Mouse (Mus musculus) stomach, embryonic 15.5 days (tissue): ENCODE data around the gene Runx1. TPM values are rescaled to one million over a fixed set of nuclear protein-coding genes. Genes with fewer than 3 reads are reported as not detected.

Source experiments
- ATAC-seq: fragments of 200-750 bp; cut with Nextera tagmentation; 2 replicates; pipeline ENCODE4 v1.8.0; 2017; ENCODE audit warnings: low read depth, moderate number of reproducible peaks, moderate TSS enrichment; ENCODE audit not compliant: insufficient read depth, low FRiP score
- H3K27ac ChIP-seq: fragments of 300-500 bp; sonication (generic); 2 replicates; pipeline ENCODE4 v1.5.1; 2015; ENCODE audit warnings: mild to moderate bottlenecking, inconsistent platforms
- H3K27me3 ChIP-seq: fragments of 300-500 bp; sonication (generic); replicated peaks from 2 replicates; pipeline ENCODE4 v1.6.1; 2015; ENCODE audit warnings: inconsistent platforms
- H3K36me3 ChIP-seq: fragments of 300-500 bp; sonication (generic); 2 replicates; pipeline ENCODE4 v1.6.1; 2015; ENCODE audit warnings: inconsistent platforms
- H3K4me1 ChIP-seq: fragments of 300-500 bp; sonication (generic); 2 replicates; pipeline ENCODE4 v1.6.1; 2015; ENCODE audit warnings: inconsistent platforms
- H3K4me2 ChIP-seq: fragments of 300-500 bp; sonication (generic); 2 replicates; pipeline ENCODE4 v1.6.1; 2015; ENCODE audit warnings: mild to moderate bottlenecking, inconsistent platforms
- H3K4me3 ChIP-seq: fragments of 300-500 bp; sonication (generic); replicated peaks from 2 replicates; pipeline ENCODE4 v1.5.1; 2015; ENCODE audit warnings: inconsistent platforms
- H3K9ac ChIP-seq: fragments of 300-500 bp; sonication (generic); 2 replicates; pipeline ENCODE4 v1.6.1; 2015; ENCODE audit warnings: inconsistent platforms
- H3K9me3 ChIP-seq: fragments of 300-500 bp; sonication (generic); 2 replicates; pipeline ENCODE4 v1.6.1; 2016; ENCODE audit warnings: inconsistent platforms
- WGBS: fragments of 180-500 bp; shearing (Covaris S2); methylation state at CpG from one replicate; pipeline ENCODE4 v1.1.7; 2015; 5-methylcytosine and 5-hydroxymethylcytosine counted together
- polyA plus RNA-seq: library from polyadenylated mRNA; unstranded; fragments of >200 nt; fragmentation: Nextera tagmentation; extraction: Ambion mirVana; gene quantifications from 2 replicates; pipeline ENCODE4 v1.2.1, GENCODE M21; 2015

Runx1 gene
- polyA plus RNA-seq, 1 experiment from 2014 or later = 7.1 TPM

DNA sequence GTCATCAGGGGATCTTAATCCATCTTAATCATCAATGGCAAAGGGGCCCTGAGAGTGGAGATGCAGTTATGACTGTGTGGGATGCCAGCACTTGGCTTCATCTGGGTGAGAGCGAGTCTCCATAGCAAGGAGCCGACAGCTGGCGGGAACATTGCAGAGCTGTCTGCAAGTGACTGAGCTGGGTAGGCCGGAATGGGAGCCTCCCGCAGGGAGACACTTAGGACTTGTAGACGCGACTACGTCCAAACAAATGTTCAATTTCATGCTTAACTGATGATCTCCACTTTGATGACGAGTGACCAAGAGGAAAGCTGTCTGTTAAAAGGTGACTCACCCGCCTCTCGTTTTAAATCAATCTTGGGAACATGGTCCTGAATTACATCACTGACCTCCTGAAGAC is 37.5 kb downstream of the Runx1 start:
- peaks cover 6% of the 10 kb centered on the region; the same call in 1 of the 2 replicates for H3K4me1 ChIP-seq
- no peak overlapping the region for H3K9ac ChIP-seq
- H3K4me2 ChIP-seq = no peak overlapping the region
- no peaks in the 10 kb centered on the region for H3K36me3 ChIP-seq
- no peak for ATAC-seq
- H3K4me3 ChIP-seq = no peak overlapping the region
- WGBS = 73% methylated on average over 11 of the region's 11 CpGs
- H3K27me3 ChIP-seq = no peaks in the 10 kb centered on the region
- H3K9me3 ChIP-seq = no peaks in the 10 kb centered on the region
- no peak overlapping the region for H3K27ac ChIP-seq

DNA sequence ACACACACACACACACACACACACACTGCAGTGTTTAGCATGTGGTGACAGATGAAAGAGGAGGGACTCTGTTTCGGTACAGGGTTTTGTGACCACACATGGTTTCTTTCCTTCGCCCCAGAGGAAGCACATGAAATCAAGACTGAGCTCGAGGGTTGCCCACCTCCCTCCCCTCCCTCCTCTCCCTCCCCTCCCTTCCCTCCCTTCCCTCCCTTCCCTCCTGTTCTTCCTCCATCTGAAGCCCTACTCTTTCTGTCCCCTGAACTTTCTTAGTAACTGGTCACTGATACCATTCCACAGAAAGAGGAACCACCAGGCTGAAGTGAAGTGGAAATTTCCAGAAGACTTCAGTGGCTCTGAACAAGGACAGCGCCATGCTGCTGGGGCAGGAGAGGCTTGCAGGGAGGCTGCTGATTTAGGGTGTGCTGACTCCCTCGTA is 39.0 kb downstream of the Runx1 start:
- Histone ChIP-seq H3K36me3 (no peaks in the 10 kb centered on the region), H3K9ac (no peak overlapping the region), H3K4me2 (no peak overlapping the region), H3K4me1 (peaks cover 6% of the 10 kb centered on the region; the same call in 1 of the 2 replicates), H3K9me3 (no peaks in the 10 kb centered on the region), H3K4me3 (no peak overlapping the region), H3K27ac (no peak overlapping the region), H3K27me3 (no peaks in the 10 kb centered on the region)
- 60% methylated on average over 5 of the region's 5 CpGs for WGBS
- ATAC-seq = no peak

DNA sequence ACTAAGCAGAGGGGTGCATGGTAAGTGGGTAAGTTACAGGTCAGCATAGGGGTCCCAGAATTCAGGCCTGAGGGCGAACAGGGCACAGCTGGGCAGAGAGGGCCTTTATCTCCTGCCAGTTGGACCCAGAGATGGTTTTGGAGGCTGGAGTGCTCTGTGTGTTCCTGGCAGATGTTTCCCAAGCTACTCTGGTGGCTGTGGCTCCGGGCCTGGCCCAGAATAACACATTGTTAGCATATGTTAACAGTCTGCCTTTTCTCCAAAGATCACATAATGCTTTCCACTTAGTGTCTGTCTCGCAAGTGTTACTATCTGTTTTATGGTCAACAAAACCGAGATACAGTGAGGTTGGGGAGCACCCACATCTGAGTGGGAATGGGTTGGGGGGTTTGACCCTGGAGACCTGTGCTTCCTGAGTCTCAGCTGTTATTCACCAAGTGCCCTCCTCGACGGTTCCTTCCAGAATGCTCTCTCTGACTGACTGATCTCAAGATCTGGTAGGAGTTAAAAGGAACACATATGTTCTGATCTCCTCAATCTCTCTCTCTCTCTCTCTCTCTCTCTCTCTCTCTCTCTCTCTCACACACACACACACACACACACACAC is 39.6 kb downstream of the Runx1 start:
- Histone ChIP-seq H3K9me3 (no peaks in the 10 kb centered on the region), H3K4me2 (no peak overlapping the region), H3K27ac (0 out of 2 replicates have a peak overlapping the region, but pooled peaks have one; percentile 11), H3K27me3 (no peaks in the 10 kb centered on the region), H3K36me3 (no peaks in the 10 kb centered on the region), H3K9ac (no peak overlapping the region), H3K4me3 (no peak overlapping the region), H3K4me1 (peaks cover 6% of the 10 kb centered on the region; the same call in 1 of the 2 replicates)
- 63% methylated on average over 6 of the region's 6 CpGs for WGBS
- no peak for ATAC-seq

DNA sequence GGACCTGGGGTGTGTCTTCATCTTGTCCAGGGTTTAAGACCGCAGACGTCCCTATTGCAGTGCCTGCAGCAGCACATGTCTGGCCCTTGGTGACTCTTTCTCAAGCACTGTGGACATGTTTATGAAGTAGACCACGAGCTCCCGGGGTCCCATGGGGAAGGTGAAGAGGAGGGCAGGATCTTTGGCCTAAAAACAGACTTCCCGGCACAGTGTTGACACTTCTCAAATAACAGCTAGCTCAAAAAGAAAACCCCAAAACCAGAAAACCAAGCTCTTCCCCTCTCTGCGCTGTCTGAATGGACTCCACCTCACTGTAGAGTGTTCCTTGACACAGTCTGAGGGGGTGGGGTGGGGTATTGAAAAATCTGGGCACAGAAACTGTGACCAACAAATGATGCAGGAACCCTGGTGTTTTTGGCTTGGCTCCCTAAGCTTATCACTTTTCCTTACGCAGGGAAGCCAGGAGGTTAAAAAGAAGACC is 42.3 kb downstream of the Runx1 start:
- Histone ChIP-seq H3K4me1 (peaks cover 6% of the 10 kb centered on the region; the same call in 1 of the 2 replicates), H3K9ac (no peak overlapping the region), H3K27ac (no peak overlapping the region), H3K4me3 (no peak overlapping the region), H3K4me2 (no peak overlapping the region), H3K27me3 (no peaks in the 10 kb centered on the region), H3K9me3 (no peaks in the 10 kb centered on the region), H3K36me3 (no peaks in the 10 kb centered on the region)
- ATAC-seq = peak; percentile 2; the same call in 1 of the 2 replicates
- 40% methylated on average over 7 of the region's 7 CpGs for WGBS

DNA sequence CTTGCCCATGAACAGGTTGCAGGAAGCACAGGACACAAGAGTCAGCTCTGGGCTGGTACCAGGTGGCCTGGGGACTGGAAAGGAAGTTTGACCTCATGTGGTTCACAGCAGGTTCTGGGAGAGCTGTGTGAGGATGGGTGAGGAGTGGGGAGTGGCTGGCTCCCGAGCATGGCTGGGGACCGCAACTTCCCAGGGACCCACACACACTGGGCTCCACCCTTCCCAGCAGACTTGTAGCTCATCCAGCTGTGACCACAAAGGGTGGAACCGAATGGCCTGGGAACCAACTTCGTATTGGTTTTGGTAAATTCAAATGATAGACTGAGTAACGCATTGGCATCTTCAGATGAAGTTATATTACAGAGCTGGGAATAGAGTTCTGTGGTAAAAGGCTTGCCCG is 43.5 kb downstream of the Runx1 start:
- no peaks in the 10 kb centered on the region for H3K27me3 ChIP-seq
- H3K36me3 ChIP-seq = no peaks in the 10 kb centered on the region
- no peak for ATAC-seq
- no peak overlapping the region for H3K4me3 ChIP-seq
- H3K4me2 ChIP-seq = no peak overlapping the region
- H3K9me3 ChIP-seq = no peaks in the 10 kb centered on the region
- no peak overlapping the region for H3K27ac ChIP-seq
- H3K9ac ChIP-seq = no peak overlapping the region
- WGBS = 75% methylated on average over 6 of the region's 6 CpGs
- H3K4me1 ChIP-seq = peaks cover 6% of the 10 kb centered on the region; the same call in 1 of the 2 replicates

DNA sequence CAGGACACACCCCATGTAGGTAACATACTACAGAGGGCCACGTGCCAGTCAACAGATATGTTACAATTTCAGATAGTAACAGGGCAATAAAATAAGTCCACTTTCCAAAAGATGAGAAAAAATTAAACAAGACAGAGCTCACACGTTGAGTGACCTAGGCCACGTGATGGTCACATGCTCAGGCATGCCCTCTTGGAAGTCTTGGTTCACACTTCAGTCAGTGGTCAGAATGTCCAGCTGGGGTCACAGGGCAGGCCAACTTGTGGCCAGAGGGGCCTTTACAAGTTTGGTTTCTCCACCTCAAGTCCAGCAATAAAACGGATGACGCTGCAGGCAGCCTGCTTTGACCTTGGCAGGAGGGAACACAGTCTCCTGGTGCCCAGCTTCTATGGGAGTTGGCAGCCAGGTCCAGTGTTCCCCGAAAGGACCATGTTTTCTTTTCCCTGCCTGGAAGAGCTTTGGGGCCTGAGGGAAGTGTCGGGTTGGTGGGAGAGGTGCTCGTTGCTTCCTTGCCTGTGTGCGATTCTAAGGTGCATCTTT is 46.0 kb downstream of the Runx1 start:
- Histone ChIP-seq H3K27ac (no peak overlapping the region), H3K9ac (no peak overlapping the region), H3K4me1 (no peaks in the 10 kb centered on the region), H3K27me3 (no peaks in the 10 kb centered on the region), H3K4me3 (no peak overlapping the region), H3K9me3 (no peaks in the 10 kb centered on the region), H3K4me2 (no peak overlapping the region), H3K36me3 (no peaks in the 10 kb centered on the region)
- ATAC-seq = no peak
- WGBS = 84% methylated on average over 9 of the region's 9 CpGs

DNA sequence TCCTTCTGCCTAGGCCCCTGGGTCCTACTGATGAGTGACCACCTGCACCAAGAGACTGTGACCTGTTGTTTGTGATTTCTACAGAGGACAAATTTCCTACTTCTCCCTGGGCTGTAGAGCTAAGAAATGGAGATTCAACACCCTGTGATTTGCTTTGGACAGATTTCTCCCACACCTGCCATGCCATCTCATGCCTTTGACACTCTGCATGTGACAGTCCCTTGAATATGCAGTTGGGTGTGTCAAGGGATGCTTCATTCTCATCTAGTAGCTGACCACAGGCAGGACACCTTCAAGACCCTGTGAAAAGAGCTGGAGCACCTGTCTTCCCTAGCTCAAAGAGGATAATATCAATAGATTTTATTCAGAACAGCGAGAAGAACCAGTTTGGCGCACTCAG is 46.8 kb downstream of the Runx1 start:
- no peak for ATAC-seq
- no peak overlapping the region for H3K9ac ChIP-seq
- no peaks in the 10 kb centered on the region for H3K27me3 ChIP-seq
- H3K9me3 ChIP-seq = no peaks in the 10 kb centered on the region
- no peak overlapping the region for H3K4me2 ChIP-seq
- H3K4me1 ChIP-seq = no peaks in the 10 kb centered on the region
- H3K27ac ChIP-seq = no peak overlapping the region
- no peak overlapping the region for H3K4me3 ChIP-seq
- no peaks in the 10 kb centered on the region for H3K36me3 ChIP-seq
- WGBS = 93% methylated on average over 2 of the region's 2 CpGs

DNA sequence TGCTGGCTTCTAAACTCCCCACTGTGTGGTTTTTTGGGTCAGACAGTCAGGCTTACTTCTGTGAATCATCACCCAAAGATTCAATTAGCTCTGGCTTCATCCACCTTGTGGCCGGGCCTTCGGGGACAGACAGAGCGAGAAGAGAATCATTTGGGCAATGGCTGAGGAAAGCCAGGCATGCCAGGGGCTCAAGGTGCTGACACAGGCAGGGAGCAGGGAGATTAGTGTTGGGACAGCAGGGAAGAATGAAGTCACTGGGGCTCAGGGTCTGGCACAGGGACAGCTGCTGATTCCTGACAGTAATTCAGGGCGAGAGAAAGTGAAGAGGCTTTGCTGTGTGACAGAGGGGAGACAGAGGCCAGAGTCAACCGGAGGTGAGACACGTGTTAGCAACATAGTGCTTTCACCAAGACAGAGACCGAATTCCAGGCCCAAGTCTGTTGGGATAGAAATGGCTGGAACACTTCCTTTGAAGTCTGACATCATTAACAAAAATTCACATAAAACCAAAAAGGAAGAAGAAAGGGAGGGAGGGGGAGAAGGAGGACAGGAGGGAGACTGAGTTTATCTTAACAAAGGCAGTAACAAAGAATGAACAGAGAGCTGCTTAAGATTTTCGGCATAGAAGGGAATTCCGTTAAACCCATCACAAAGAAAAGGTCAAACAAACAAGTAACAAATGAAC is 47.7 kb downstream of the Runx1 start:
- Histone ChIP-seq H3K4me1 (no peaks in the 10 kb centered on the region), H3K4me3 (no peak overlapping the region), H3K36me3 (no peaks in the 10 kb centered on the region), H3K9ac (no peak overlapping the region), H3K27me3 (no peaks in the 10 kb centered on the region), H3K9me3 (no peaks in the 10 kb centered on the region), H3K4me2 (no peak overlapping the region), H3K27ac (no peak overlapping the region)
- WGBS = 49% methylated on average over 9 of the region's 9 CpGs
- ATAC-seq = no peak

DNA sequence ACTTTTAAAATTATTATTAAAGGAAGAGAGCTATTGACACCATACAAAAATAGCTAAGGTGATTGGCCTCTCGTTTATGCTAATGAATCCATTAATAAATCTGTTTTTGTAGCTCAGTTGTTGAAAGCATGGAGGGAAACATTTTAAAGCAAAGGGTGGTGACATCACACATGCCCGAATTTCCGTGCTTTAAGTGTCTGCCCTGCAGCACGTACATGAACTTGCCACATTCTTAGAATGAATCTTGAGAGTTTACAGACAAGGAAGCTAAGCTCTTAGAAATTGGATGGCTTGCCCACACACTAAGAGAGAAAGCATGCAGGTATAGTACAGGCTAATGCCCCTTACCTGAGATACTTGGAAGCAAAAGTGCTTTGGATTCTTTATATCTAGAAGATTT is 58.1 kb downstream of the Runx1 start:
- H3K9ac ChIP-seq = no peak overlapping the region
- 81% methylated on average over 4 of the region's 4 CpGs for WGBS
- no peak for ATAC-seq
- no peaks in the 10 kb centered on the region for H3K27me3 ChIP-seq
- no peak overlapping the region for H3K4me3 ChIP-seq
- no peak overlapping the region for H3K4me2 ChIP-seq
- H3K27ac ChIP-seq = no peak overlapping the region
- H3K4me1 ChIP-seq = no peaks in the 10 kb centered on the region
- H3K9me3 ChIP-seq = no peaks in the 10 kb centered on the region
- H3K36me3 ChIP-seq = no peaks in the 10 kb centered on the region

DNA sequence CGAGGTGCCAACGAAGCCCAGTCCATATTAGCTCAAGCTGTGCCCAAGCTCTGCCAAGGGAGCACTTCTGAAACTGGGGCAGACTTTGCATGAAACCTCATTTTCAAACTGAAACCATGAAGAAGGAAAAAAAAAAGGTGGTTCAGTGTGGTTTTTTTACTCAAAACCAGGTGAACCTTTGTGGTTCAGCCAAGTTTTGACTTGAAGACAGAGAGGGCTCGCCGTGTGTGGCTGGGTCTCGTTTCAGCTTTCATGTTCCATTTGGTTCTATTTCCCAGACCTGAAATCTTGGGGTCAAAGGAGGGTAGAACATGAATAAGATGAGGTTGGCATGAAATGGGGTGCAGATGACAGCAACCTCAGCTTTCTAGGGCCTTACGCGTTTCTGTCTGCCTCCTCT is 58.5 kb downstream of the Runx1 start:
- 88% methylated on average over 7 of the region's 7 CpGs for WGBS
- no peak for ATAC-seq
- no peaks in the 10 kb centered on the region for H3K4me1 ChIP-seq

DNA sequence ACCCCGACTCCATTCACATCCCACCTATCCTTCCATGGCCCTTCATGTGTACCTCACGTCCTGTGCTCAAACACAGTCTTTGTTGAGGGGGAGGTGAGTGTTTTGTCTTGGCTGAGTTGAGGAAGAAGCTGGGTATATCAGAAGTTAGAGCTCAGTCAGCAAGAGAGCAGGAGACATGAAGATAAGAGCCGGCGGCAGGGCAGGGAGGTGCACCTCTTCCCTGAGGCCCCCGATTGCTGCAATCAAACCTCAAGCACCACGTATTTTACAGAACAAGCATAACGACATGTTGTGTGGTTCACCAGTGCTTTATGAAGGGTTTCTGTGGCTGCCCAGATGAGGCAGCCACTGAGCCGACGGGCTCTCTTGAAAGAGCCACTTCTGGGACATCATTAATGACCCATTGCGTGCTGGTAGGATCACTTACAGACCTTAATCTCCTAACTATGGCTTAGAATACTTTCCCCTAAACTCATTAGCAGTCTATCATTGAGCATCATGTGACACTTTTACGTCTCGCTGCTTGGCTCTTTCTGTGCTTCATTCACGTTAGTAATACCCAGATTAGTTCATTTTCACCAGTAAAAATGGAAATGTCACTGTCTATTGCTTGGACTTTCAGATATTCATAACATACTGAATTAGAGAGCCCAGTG is 61.1 kb downstream of the Runx1 start:
- Histone ChIP-seq H3K36me3 (no peaks in the 10 kb centered on the region), H3K9me3 (no peaks in the 10 kb centered on the region), H3K27me3 (no peaks in the 10 kb centered on the region), H3K9ac (no peak overlapping the region), H3K4me2 (no peak overlapping the region), H3K27ac (no peak overlapping the region), H3K4me3 (no peak overlapping the region), H3K4me1 (no peaks in the 10 kb centered on the region)
- peak; percentile 50; the same call in 1 of the 2 replicates for ATAC-seq
- 74% methylated on average over 13 of the region's 13 CpGs for WGBS

More for the DNA sequence above, 58.5 kb downstream of the Runx1 start:
- Histone ChIP-seq H3K27me3 (no peaks in the 10 kb centered on the region), H3K4me3 (no peak overlapping the region), H3K4me2 (no peak overlapping the region), H3K9me3 (no peaks in the 10 kb centered on the region), H3K36me3 (no peaks in the 10 kb centered on the region), H3K9ac (no peak overlapping the region), H3K27ac (no peak overlapping the region)

DNA sequence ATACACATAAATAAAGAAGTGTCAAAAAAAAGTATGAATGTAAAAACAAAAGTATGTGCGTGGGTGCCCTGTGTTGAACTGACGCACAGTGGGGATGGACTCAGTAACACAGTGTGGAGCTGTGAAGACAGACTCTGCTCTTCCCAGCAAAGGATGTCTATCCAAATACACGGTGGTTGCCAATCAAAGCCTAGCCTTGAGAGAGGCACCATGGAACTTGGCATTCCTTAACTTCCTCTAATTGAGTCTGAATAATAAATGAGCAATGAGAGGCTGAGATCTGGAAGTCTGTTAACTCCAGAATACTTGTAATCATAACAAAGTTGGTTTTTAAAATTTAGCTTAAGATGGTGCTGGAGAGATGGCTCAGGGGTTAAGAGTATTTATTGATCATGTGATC is 62.3 kb downstream of the Runx1 start:
- no peak overlapping the region for H3K9ac ChIP-seq
- H3K9me3 ChIP-seq = no peaks in the 10 kb centered on the region
- no peaks in the 10 kb centered on the region for H3K27me3 ChIP-seq
- H3K4me1 ChIP-seq = no peaks in the 10 kb centered on the region
- no peak for ATAC-seq
- no peak overlapping the region for H3K27ac ChIP-seq
- H3K36me3 ChIP-seq = no peaks in the 10 kb centered on the region
- 92% methylated on average over 3 of the region's 3 CpGs for WGBS
- H3K4me2 ChIP-seq = no peak overlapping the region
- H3K4me3 ChIP-seq = no peak overlapping the region
